Mouse (Mus musculus) forebrain, embryonic 12.5 days (tissue): ENCODE measurements around the gene Sccpdh. TPM values are rescaled to one million over a fixed set of nuclear protein-coding genes. Genes with fewer than 3 reads are reported as not detected.
"Not testable (repeated sequence)": the region's sequence is repeated elsewhere in the genome, so short reads cannot be mapped to it uniquely, and the experiment has no call there.

ENCODE experiments used
- ATAC-seq: fragments of 200-750 bp; cut with Nextera tagmentation; 2 replicates; pipeline ENCODE4 v1.8.0; 2017; ENCODE audit warnings: moderate TSS enrichment; ENCODE audit not compliant: low FRiP score
- H3K27ac ChIP-seq: fragments of 300-500 bp; sonication (generic); 2 replicates; pipeline ENCODE4 v1.5.1; 2016; ENCODE audit warnings: mild to moderate bottlenecking
- H3K27me3 ChIP-seq: fragments of 300-500 bp; sonication (generic); 2 replicates; pipeline ENCODE4 v1.6.1; 2016; ENCODE audit warnings: mild to moderate bottlenecking
- H3K36me3 ChIP-seq: fragments of 300-500 bp; sonication (generic); replicated peaks from 2 replicates; pipeline ENCODE4 v1.6.1; 2016; ENCODE audit warnings: mild to moderate bottlenecking
- H3K4me1 ChIP-seq: fragments of 300-500 bp; sonication (generic); 2 replicates; pipeline ENCODE4 v1.6.1; 2016
- H3K4me2 ChIP-seq: fragments of 300-500 bp; sonication (generic); 2 replicates; pipeline ENCODE4 v1.6.1; 2016; ENCODE audit warnings: mild to moderate bottlenecking, moderate library complexity
- H3K4me3 ChIP-seq: fragments of 300-500 bp; sonication (generic); replicated peaks from 2 replicates; pipeline ENCODE4 v1.5.1; 2016; ENCODE audit warnings: mild to moderate bottlenecking
- H3K9ac ChIP-seq: fragments of 300-500 bp; sonication (generic); 2 replicates; pipeline ENCODE4 v1.6.1; 2016; ENCODE audit warnings: mild to moderate bottlenecking
- H3K9me3 ChIP-seq: fragments of 300-500 bp; sonication (generic); 2 replicates; pipeline ENCODE4 v1.6.1; 2016
- WGBS: fragments of 180-500 bp; shearing (Covaris S2); methylation state at CpG from one replicate; pipeline ENCODE4 v1.1.7; 2016; 5-methylcytosine and 5-hydroxymethylcytosine counted together
- polyA plus RNA-seq: library from polyadenylated mRNA; unstranded; fragments of >200 nt; fragmentation: Nextera tagmentation; extraction: Ambion mirVana; gene quantifications from 2 replicates; pipeline ENCODE4 v1.2.1, GENCODE M21; 2016

The Sccpdh gene
- polyA plus RNA-seq, 1 experiment from 2014 or later, result 83.1 TPM

DNA sequence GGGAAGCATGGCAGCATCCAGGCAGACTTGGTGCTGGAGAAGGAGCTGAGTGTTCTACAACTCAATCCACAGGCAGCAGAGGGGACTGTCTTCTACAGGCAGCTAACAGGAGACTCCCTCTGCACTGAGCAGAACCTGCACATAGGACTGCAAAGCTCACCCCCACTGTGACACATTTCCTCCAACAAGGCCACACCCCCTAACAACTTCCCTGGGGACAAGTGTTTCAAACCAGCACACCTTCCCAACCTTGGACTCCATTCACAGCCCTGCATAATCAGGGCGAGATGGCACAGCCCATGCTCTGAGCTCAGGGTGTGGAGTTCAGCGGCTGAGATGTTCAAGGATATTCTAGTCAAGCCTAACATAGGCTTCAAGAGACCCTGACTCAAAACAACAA, 9.0 kb downstream of the Sccpdh start:
- H3K27me3 ChIP-seq, result no peaks in the 10 kb centered on the region
- no peak overlapping the region for H3K4me2 ChIP-seq
- no peaks in the 10 kb centered on the region for H3K4me1 ChIP-seq
- WGBS, result 95% methylated on average over 2 of the region's 2 CpGs
- ATAC-seq, result no peak
- no peak overlapping the region for H3K4me3 ChIP-seq
- H3K9me3 ChIP-seq, result no peaks in the 10 kb centered on the region
- H3K27ac ChIP-seq, result no peak overlapping the region
- H3K36me3 ChIP-seq, result peaks cover 67% of the 10 kb centered on the region
- no peak overlapping the region for H3K9ac ChIP-seq

DNA sequence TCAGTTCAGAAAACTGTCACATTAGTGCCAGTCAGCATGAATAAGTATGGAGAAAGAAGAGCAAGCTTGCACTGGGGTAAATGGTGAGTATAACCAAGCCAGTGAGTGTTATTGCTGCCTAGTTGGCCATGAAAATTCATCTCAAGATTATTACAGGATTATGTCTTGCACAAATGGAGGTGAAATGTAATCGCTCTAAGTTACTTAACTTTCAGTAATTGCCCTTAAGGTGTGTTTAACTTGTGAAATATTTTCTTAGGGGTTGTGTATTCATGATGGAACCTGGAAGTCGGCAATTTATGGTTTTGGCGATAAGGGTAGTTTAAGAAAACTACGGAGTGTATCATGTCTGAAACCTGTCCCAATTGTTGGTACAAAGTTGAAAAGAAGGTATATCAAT, 11.3 kb downstream of the Sccpdh start:
- Histone ChIP-seq H3K4me2 (no peak overlapping the region), H3K4me3 (no peak overlapping the region), H3K27ac (no peak overlapping the region), H3K9ac (no peak overlapping the region), H3K36me3 (peaks cover 66% of the 10 kb centered on the region), H3K27me3 (no peaks in the 10 kb centered on the region), H3K9me3 (no peaks in the 10 kb centered on the region), H3K4me1 (no peaks in the 10 kb centered on the region)
- ATAC-seq, result no peak
- WGBS, result 95% methylated on average over 4 of the region's 4 CpGs

DNA sequence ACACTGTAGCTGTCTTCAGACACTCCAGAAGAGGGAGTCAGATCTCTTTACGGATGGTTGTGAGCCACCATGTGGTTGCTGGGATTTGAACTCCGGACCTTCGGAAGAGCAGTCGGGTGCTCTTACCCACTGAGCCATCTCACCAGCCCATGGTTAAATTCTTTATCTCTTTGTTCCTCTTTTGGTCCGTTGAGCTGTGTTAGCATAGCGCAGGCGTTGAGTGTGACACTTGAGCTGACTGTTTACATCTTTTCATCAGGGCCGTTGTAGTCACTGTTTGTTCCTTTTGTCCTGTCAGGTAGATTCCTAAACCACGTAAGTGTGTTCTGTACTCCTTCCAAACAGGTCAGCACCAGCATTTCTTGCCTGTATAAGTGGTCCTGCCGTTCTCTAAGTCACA, 14.7 kb downstream of the Sccpdh start:
- peaks cover 73% of the 10 kb centered on the region for H3K36me3 ChIP-seq
- ATAC-seq, H3K27me3 ChIP-seq, H3K27ac ChIP-seq, H3K9me3 ChIP-seq, H3K4me3 ChIP-seq, H3K9ac ChIP-seq, H3K4me1 ChIP-seq, H3K4me2 ChIP-seq: not testable (repeated sequence)
- 90% methylated on average over 10 of the region's 10 CpGs for WGBS

DNA sequence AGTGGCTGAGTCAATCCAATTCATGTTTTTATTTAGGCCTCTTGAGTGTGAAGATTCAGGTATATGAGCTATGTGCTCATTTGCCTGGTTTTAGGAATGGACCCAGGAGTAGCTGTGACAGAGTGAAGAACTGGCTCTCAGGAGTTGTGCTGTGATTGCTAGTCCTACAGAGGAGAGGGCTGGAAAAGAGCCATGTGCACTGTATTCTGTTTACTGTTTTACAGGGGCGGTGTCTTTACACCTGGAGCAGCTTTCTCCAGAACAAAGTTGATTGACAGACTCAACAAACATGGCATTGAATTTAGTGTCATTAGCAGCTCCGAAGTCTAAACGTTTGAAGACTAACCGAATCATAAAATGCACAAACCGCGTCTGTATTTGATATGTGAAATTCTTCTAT, 18.3 kb downstream of the Sccpdh start:
- H3K4me1 ChIP-seq, result no peaks in the 10 kb centered on the region
- ATAC-seq, result no peak
- WGBS, result 94% methylated on average over 6 of the region's 6 CpGs
- peaks cover 50% of the 10 kb centered on the region for H3K36me3 ChIP-seq
- H3K9ac ChIP-seq, result no peak overlapping the region
- no peak overlapping the region for H3K27ac ChIP-seq
- no peak overlapping the region for H3K4me2 ChIP-seq
- no peaks in the 10 kb centered on the region for H3K27me3 ChIP-seq
- H3K9me3 ChIP-seq, result no peaks in the 10 kb centered on the region
- no peak overlapping the region for H3K4me3 ChIP-seq

DNA sequence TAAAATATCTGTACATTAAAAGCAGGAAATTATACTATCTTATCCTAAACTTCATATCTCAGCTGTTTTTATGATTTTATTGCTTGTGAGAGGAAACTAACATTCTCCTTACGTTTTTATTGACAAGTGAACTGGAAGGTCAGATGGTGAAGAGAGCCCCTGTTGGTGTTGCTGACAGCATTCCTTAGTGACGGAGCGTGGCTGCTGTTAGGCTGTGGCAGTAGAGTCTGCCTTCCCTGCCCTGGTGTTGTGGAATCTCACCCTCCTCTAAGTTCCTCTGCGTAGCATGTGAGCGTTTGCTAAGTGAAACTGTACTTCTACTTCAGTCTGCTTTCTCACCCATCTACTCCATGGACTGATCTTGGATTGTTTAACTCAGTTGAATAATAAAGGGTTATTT, 18.8 kb downstream of the Sccpdh start:
- no peaks in the 10 kb centered on the region for H3K9me3 ChIP-seq
- no peak overlapping the region for H3K9ac ChIP-seq
- 94% methylated on average over 5 of the region's 5 CpGs for WGBS
- no peaks in the 10 kb centered on the region for H3K4me1 ChIP-seq
- H3K27ac ChIP-seq, result no peak overlapping the region
- ATAC-seq, result no peak
- H3K27me3 ChIP-seq, result no peaks in the 10 kb centered on the region
- no peak overlapping the region for H3K4me3 ChIP-seq
- no peak overlapping the region for H3K4me2 ChIP-seq
- H3K36me3 ChIP-seq, result peaks cover 47% of the 10 kb centered on the region

DNA sequence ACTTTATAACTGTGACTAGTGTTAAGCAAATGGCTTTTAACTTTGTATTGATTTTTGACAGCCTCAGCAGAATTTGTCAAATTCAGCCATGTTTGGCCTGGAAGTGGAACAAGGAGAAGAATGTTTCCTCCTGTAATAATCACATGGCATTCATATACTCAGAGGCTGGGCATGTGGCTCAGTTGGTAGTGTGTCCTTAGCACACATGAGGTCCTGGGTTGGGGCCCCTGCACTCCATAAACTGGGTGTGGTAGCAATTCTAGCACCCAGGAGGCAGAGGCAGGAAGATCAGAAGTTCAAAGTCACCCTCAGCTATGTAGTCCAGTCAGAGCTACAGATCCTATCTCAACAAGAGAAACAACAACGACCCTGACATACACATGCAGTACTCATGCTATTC, 19.3 kb downstream of the Sccpdh start:
- no peaks in the 10 kb centered on the region for H3K4me1 ChIP-seq
- no peak overlapping the region for H3K27ac ChIP-seq
- no peaks in the 10 kb centered on the region for H3K27me3 ChIP-seq
- no peak for ATAC-seq
- H3K36me3 ChIP-seq, result peaks cover 42% of the 10 kb centered on the region
- no peak overlapping the region for H3K4me3 ChIP-seq
- WGBS, result 88% methylated on average over 1 of the region's 1 CpGs
- H3K9ac ChIP-seq, result no peak overlapping the region
- H3K9me3 ChIP-seq, result no peaks in the 10 kb centered on the region
- no peak overlapping the region for H3K4me2 ChIP-seq

DNA sequence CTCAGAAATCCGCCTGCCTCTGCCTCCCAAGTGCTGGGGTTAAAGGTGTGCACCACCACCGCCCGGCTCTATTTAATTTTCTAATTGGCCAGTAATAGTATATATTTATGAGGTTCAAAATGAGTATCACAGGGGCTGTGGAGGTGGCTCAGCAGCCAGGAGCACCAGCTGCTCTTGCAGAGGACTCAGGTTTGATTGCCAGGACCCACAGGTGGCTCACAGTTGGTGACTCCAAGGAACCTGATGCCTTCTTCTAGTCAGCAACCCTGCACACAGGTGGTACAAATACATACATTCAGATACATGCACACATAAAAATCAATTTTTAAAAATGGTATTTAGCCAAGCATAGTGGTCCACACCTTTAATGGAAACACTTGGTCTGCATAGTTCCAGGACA, 20.0 kb downstream of the Sccpdh start:
- H3K9ac ChIP-seq, result no peak overlapping the region
- H3K4me1 ChIP-seq, result no peaks in the 10 kb centered on the region
- 94% methylated on average over 3 of the region's 3 CpGs for WGBS
- H3K27ac ChIP-seq, result no peak overlapping the region
- H3K9me3 ChIP-seq, result no peaks in the 10 kb centered on the region
- no peak overlapping the region for H3K4me2 ChIP-seq
- no peak for ATAC-seq
- no peak overlapping the region for H3K4me3 ChIP-seq
- H3K36me3 ChIP-seq, result peaks cover 38% of the 10 kb centered on the region
- no peaks in the 10 kb centered on the region for H3K27me3 ChIP-seq

DNA sequence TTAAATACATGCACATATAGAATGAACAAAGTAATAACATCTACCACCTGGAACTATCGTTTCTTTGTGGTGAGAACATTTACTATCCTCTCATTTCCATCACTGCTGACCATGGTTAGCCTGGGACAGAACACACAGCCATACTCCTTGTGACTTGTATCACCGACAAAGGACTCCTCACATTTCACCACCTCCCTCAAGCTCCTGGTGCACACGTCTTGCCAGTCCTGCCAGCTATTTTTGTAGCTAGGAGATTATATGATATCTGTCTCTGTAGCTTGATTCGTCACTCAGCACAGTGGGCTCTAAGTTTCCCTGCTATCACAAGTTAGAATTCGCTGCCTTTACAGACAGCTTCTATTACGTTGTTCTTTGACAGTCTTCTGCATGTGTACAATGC, 20.4 kb downstream of the Sccpdh start:
- H3K4me2 ChIP-seq, result no peak overlapping the region
- no peaks in the 10 kb centered on the region for H3K9me3 ChIP-seq
- no peak for ATAC-seq
- H3K9ac ChIP-seq, result no peak overlapping the region
- peaks cover 33% of the 10 kb centered on the region for H3K36me3 ChIP-seq
- no peak overlapping the region for H3K27ac ChIP-seq
- no peaks in the 10 kb centered on the region for H3K4me1 ChIP-seq
- H3K27me3 ChIP-seq, result no peaks in the 10 kb centered on the region
- WGBS, result 86% methylated on average over 6 of the region's 6 CpGs
- H3K4me3 ChIP-seq, result no peak overlapping the region

DNA sequence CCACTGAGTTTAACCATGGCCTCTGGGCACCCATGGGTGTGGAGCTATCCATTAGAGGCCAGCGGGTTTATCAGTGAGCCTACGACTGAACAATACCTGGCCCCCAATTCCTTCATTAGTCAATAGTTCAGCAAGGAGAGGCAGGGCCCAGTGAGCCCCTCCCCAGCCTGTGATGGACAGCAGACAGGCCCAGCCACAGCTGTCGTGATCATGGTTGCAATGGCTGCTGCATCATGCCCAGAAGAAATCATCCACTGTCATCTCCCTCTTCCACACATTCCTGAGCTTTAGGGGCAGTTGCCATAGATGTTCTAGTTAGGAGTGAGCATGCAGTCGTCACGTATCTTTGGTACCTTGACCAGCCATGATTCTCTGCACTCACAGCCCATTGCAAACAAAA, 20.9 kb downstream of the Sccpdh start:
- Histone ChIP-seq H3K4me2 (no peak overlapping the region), H3K4me3 (no peak overlapping the region), H3K9me3 (no peaks in the 10 kb centered on the region), H3K9ac (no peak overlapping the region), H3K27ac (no peak overlapping the region), H3K4me1 (no peaks in the 10 kb centered on the region), H3K36me3 (peaks cover 28% of the 10 kb centered on the region), H3K27me3 (no peaks in the 10 kb centered on the region)
- ATAC-seq, result no peak
- WGBS, result 74% methylated on average over 5 of the region's 5 CpGs

DNA sequence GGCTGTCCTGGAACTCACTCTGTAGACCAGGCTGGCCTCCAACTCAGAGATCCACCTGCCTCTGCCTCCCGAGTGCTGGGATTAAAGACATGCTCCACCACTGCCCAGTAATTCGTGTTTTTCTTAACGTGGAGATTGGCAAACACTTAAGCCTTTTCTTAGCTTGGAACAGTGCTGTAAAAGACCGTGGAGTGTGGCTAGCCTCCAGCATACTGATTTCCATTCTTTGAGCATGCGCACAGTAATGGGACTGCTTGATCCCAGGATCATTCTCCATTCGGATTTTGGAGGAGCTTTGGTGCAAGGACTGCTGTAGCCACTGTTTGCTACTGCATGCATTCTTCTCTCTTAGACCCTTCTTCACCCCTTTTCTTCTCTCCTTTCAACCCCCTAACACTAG, 21.5 kb downstream of the Sccpdh start:
- 70% methylated on average over 6 of the region's 6 CpGs for WGBS
- H3K27ac ChIP-seq, result no peak overlapping the region
- no peak for ATAC-seq
- no peaks in the 10 kb centered on the region for H3K27me3 ChIP-seq
- no peak overlapping the region for H3K4me3 ChIP-seq
- no peaks in the 10 kb centered on the region for H3K4me1 ChIP-seq
- H3K36me3 ChIP-seq, result peaks cover 24% of the 10 kb centered on the region
- H3K9ac ChIP-seq, result no peak overlapping the region
- H3K4me2 ChIP-seq, result no peak overlapping the region
- no peaks in the 10 kb centered on the region for H3K9me3 ChIP-seq

DNA sequence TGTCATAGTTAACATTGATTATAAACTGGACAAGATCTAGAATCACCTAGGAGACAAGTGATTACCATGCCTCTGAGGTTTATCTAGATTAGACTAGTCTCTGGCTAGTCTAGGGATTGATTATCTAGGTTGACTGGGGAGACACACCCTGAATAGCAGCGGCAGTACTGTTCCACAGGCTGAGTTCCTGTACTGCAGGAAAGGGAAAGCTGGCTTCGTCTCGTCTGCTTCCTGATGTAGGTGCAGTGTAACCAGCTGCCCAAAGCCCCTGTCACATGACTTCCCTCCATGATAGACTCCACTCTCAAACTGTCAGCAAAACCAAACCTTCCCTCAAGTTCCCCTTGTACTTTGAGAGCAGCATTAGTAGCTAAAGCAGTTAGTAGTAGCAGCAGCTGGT, 36.1 kb downstream of the Sccpdh start:
- no peak for ATAC-seq
- no peak overlapping the region for H3K9ac ChIP-seq
- H3K27me3 ChIP-seq, result no peaks in the 10 kb centered on the region
- H3K9me3 ChIP-seq, result no peaks in the 10 kb centered on the region
- H3K4me1 ChIP-seq, result no peaks in the 10 kb centered on the region
- WGBS, result 85% methylated on average over 3 of the region's 3 CpGs
- no peak overlapping the region for H3K4me3 ChIP-seq
- no peak overlapping the region for H3K4me2 ChIP-seq
- H3K27ac ChIP-seq, result no peak overlapping the region
- H3K36me3 ChIP-seq, result no peaks in the 10 kb centered on the region

DNA sequence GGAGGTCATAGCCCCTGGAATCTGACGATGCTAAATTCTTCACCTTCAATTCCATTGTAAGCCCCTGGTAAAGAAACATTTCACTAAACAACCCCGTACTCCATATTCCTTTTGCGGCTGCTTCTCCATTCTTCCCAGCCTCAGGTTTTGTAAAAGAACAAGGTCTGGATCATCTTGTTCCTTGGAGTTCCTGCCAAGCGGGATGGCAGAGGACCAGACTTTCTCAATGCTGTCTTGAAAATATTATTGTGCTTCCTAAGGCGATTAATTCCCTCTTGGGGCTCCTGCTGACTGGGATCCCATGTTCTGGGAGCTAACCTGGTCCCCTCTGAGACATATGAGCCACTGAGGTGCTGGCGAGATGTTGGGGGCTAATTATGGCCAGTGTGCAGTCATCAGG, 37.1 kb downstream of the Sccpdh start:
- Histone ChIP-seq H3K9me3 (no peaks in the 10 kb centered on the region), H3K27me3 (no peaks in the 10 kb centered on the region), H3K27ac (no peak overlapping the region), H3K4me2 (no peak overlapping the region), H3K9ac (no peak overlapping the region), H3K4me3 (no peak overlapping the region), H3K36me3 (no peaks in the 10 kb centered on the region), H3K4me1 (no peaks in the 10 kb centered on the region)
- no peak for ATAC-seq
- WGBS, result 87% methylated on average over 6 of the region's 6 CpGs

DNA sequence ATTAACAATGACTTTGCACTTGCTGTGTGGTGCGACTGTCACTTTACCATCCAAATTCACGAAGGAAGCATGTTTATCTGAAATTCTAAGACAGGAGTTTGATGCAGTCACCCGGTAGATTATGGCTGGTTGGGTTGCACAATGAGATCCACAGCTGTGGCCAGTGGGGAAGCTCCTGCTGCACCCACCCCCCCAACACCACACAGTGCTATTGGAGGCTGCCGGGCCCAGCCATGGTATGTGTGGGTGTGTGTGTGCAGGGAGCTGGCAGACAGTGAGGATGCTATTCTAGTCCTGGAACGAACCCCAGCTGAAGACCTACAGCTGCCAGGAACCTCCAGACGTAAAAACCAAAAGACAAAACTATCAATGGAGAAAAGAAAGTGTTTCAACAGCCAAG, 41.4 kb downstream of the Sccpdh start:
- 86% methylated on average over 6 of the region's 6 CpGs for WGBS
- no peak overlapping the region for H3K27ac ChIP-seq
- no peak overlapping the region for H3K4me2 ChIP-seq
- H3K4me1 ChIP-seq, result no peaks in the 10 kb centered on the region
- no peaks in the 10 kb centered on the region for H3K9me3 ChIP-seq
- H3K36me3 ChIP-seq, result no peaks in the 10 kb centered on the region
- no peaks in the 10 kb centered on the region for H3K27me3 ChIP-seq
- no peak for ATAC-seq
- no peak overlapping the region for H3K4me3 ChIP-seq
- no peak overlapping the region for H3K9ac ChIP-seq

DNA sequence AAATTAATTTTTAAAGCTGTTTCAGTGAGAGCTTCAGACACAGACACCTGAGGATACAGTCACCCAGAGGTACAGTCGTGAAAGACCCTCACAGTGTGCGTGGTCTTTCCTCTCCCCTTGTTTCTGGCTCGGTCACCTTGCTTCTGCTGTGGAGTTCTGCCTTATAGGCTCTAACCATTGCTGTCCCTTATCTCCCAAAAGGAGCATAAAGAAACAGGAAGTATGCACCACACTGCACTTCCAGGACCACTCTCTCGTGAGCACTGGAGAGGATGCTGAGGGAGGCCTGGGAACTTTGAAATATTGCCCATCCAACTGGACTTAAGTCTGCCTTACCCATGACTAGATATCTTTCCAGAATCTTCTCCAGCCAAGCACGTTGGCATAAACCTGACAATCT, 42.7 kb downstream of the Sccpdh start:
- WGBS, result 96% methylated on average over 5 of the region's 5 CpGs

More for the DNA sequence above, 42.7 kb downstream of the Sccpdh start:
- Histone ChIP-seq H3K9me3 (no peaks in the 10 kb centered on the region), H3K4me3 (no peak overlapping the region), H3K4me2 (no peak overlapping the region), H3K27me3 (no peaks in the 10 kb centered on the region), H3K9ac (no peak overlapping the region), H3K27ac (no peak overlapping the region), H3K4me1 (no peaks in the 10 kb centered on the region), H3K36me3 (no peaks in the 10 kb centered on the region)
- ATAC-seq, result no peak
